Mouse (Mus musculus): Measurements from ENCODE around the gene Ruvbl2. TPM values are rescaled to one million over a fixed set of nuclear protein-coding genes. Genes with fewer than 3 reads are reported as not detected.

The Ruvbl2 gene
- polyA plus RNA-seq, 1 experiment from 2014 or later: 111 TPM

DNA sequence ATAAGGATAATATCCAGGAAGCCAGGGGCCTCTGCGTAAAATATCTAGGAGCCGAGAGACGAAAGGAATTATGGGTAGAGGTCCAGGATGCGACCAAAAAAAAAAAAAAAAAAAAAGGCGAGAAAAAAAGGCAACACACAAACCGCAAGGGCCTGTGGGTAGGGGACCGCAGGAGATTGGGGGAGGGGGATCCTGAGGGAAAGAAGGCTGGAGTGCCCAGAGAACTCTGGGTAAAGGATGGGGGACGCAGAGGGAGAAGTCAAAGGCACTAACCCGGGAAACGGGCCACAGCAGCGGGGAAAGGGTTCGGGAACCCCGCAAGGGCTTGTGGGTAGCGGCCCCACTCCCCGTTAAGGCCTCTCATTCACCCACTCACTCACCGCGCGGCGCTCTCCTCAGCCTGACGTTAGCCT lies 42.8 kb downstream of the Ruvbl2 start:
- H3K4me1 ChIP-seq (replicated peaks): peaks cover 37% of the 10 kb centered on the region
- ATAC-seq (ENCODE audit: low read depth) (peak; percentile 74), DNase-seq (no peak)
- H3K4me3 ChIP-seq (replicated peaks): peak overlapping the region; percentile 84
- no peaks in the 10 kb centered on the region for H3K9me3 ChIP-seq (replicated peaks)
- H3K27ac ChIP-seq: peak overlapping the region; percentile 95
- peaks cover 40% of the 10 kb centered on the region for H3K36me3 ChIP-seq
- whole genome bisulfite sequencing (ENCODE audit: insufficient replicate concordance): 0% methylated on average over 19 of the region's 20 CpGs
- H3K4me2 ChIP-seq: peak overlapping the region; percentile 92
- no peaks in the 10 kb centered on the region for H3K27me3 ChIP-seq
- H3K9ac ChIP-seq: peak overlapping the region; percentile 92

GRCm38 (mm10) chr7:45386077-45386476 lies 51.8 kb downstream of the Ruvbl2 start:
- Histone ChIP-seq H3K4me1 (replicated peaks) (no peaks in the 10 kb centered on the region), H3K27me3 (no peaks in the 10 kb centered on the region), H3K36me3 (peaks cover 100% of the 10 kb centered on the region), H3K4me2 (no peak overlapping the region), H3K27ac (no peak overlapping the region), H3K4me3 (replicated peaks) (no peak overlapping the region), H3K9ac (no peak overlapping the region), H3K9me3 (replicated peaks) (no peaks in the 10 kb centered on the region)
- DNase-seq: no peak
- 88% methylated on average over 3 of the region's 3 CpGs for WGBS (ENCODE audit: insufficient replicate concordance)
- ATAC-seq (ENCODE audit: low read depth): no peak

GRCm38 (mm10) chr7:45376057-45376456 lies 61.8 kb downstream of the Ruvbl2 start:
- Histone ChIP-seq H3K4me3 (replicated peaks) (no peak overlapping the region), H3K4me2 (no peak overlapping the region), H3K4me1 (replicated peaks) (0 out of 2 replicates have a peak, but pooled peaks cover 2% of the 10 kb centered on the region), H3K9me3 (replicated peaks) (no peaks in the 10 kb centered on the region), H3K27ac (no peak overlapping the region), H3K9ac (no peak overlapping the region), H3K27me3 (no peaks in the 10 kb centered on the region), H3K36me3 (peaks cover 88% of the 10 kb centered on the region)
- ATAC-seq (ENCODE audit: low read depth): no peak
- 87% methylated on average over 1 of the region's 1 CpGs for WGBS (ENCODE audit: insufficient replicate concordance)
- DNase-seq: no peak

DNA sequence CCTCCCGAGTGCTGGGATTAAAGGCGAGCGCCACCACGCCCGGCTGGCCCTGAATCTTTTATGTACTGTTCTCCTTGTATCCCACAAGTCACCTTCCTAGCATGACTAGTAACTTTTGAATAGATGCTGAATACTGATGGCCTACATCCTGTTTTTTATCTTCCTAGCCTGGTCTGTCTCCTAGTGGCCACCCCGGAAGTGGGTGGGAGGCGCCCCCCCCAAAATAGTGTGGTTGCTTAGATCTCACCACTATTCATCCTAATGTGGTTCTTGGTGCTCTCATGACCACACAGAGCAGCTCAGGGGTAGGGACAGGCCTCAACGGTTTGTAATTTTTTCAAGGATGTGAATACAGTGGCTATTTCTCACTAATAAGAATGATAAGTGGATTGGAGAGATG lies 63.3 kb downstream of the Ruvbl2 start:
- Histone ChIP-seq H3K36me3 (peaks cover 74% of the 10 kb centered on the region), H3K9me3 (replicated peaks) (no peaks in the 10 kb centered on the region), H3K27ac (no peak overlapping the region), H3K27me3 (peaks cover 9% of the 10 kb centered on the region), H3K4me2 (no peak overlapping the region), H3K4me3 (replicated peaks) (no peak overlapping the region), H3K9ac (no peak overlapping the region), H3K4me1 (replicated peaks) (peaks cover 16% of the 10 kb centered on the region)
- no peak for ATAC-seq (ENCODE audit: low read depth)
- DNase-seq: no peak
- WGBS (ENCODE audit: insufficient replicate concordance): 80% methylated on average over 8 of the region's 8 CpGs

- Histone ChIP-seq H3K9ac (no peak overlapping the region), H3K9me3 (replicated peaks) (no peaks in the 10 kb centered on the region), H3K4me3 (replicated peaks) (no peak overlapping the region), H3K4me1 (replicated peaks) (peaks cover 33% of the 10 kb centered on the region), H3K27ac (no peak overlapping the region), H3K27me3 (peaks cover 30% of the 10 kb centered on the region), H3K36me3 (peaks cover 51% of the 10 kb centered on the region), H3K4me2 (no peak overlapping the region)
- ATAC-seq (ENCODE audit: low read depth) (no peak), DNase-seq (no peak)
- 80% methylated on average over 5 of the region's 5 CpGs for WGBS (ENCODE audit: insufficient replicate concordance)
These were observed 65.5 kb downstream of the Ruvbl2 start for GRCm38 (mm10) chr7:45372371-45372770.

Small RNA genes lying within 50 kb of the gene (microRNA-seq; reads per million reads assigned to microRNA genes)
- not detected for gene Gm22133

Other genes starting within 250 kb of the Ruvbl2 start
- 0.07 and 0.14 TPM in 2 replicates for gene Ccdc155, start 233.2 kb downstream of the Ruvbl2 start, polyA plus RNA-seq (2015; fragmentation: Nextera tagmentation; extraction: Ambion mirVana)
- gene Dkkl1, start 225.9 kb downstream of the Ruvbl2 start, polyA plus RNA-seq (2015; fragmentation: Nextera tagmentation; extraction: Ambion mirVana): 2.6 and 2.8 TPM in 2 replicates
- gene Tead2, start 222.3 kb downstream of the Ruvbl2 start, polyA plus RNA-seq (2015; fragmentation: Nextera tagmentation; extraction: Ambion mirVana): 11.8 and 12.0 TPM in 2 replicates
- 10.3 and 10.8 TPM in 2 replicates for gene Cd37, start 199.0 kb downstream of the Ruvbl2 start, polyA plus RNA-seq (2015; fragmentation: Nextera tagmentation; extraction: Ambion mirVana)
- gene Slc6a16, start 197.0 kb downstream of the Ruvbl2 start, polyA plus RNA-seq (2015; fragmentation: Nextera tagmentation; extraction: Ambion mirVana): not detected in 2 replicates
- not detected in 2 replicates for gene Slc6a21, start 160.6 kb downstream of the Ruvbl2 start, polyA plus RNA-seq (2015; fragmentation: Nextera tagmentation; extraction: Ambion mirVana)
- 0.85 and 1.3 TPM in 2 replicates for gene Trpm4, start 104.3 kb downstream of the Ruvbl2 start, polyA plus RNA-seq (2015; fragmentation: Nextera tagmentation; extraction: Ambion mirVana)
- 0.12 and 0.15 TPM in 2 replicates for gene Hrc, start 102.8 kb downstream of the Ruvbl2 start, polyA plus RNA-seq (2015; fragmentation: Nextera tagmentation; extraction: Ambion mirVana)
- gene Ppfia3, start 71.1 kb downstream of the Ruvbl2 start, polyA plus RNA-seq (2015; fragmentation: Nextera tagmentation; extraction: Ambion mirVana): 0.24 and 0.25 TPM in 2 replicates
- gene Lin7b, start 67.5 kb downstream of the Ruvbl2 start, polyA plus RNA-seq (2015; fragmentation: Nextera tagmentation; extraction: Ambion mirVana): not detected in 2 replicates
- gene Snrnp70, start 42.4 kb downstream of the Ruvbl2 start, polyA plus RNA-seq (2015; fragmentation: Nextera tagmentation; extraction: Ambion mirVana): 108 and 129 TPM in 2 replicates
- not detected in 2 replicates for gene Kcna7, start 32.4 kb downstream of the Ruvbl2 start, polyA plus RNA-seq (2015; fragmentation: Nextera tagmentation; extraction: Ambion mirVana)
- 0.35 and 0.37 TPM in 2 replicates for gene Ntf5, start 24.4 kb downstream of the Ruvbl2 start, polyA plus RNA-seq (2015; fragmentation: Nextera tagmentation; extraction: Ambion mirVana)
- not detected in 2 replicates for gene Lhb, start 17.3 kb downstream of the Ruvbl2 start, polyA plus RNA-seq (2015; fragmentation: Nextera tagmentation; extraction: Ambion mirVana)
- 4.1 and 5.1 TPM in 2 replicates for gene Gys1, start 3.3 kb downstream of the Ruvbl2 start, polyA plus RNA-seq (2015; fragmentation: Nextera tagmentation; extraction: Ambion mirVana)
- 7,621 and 8,262 TPM in 2 replicates for gene Ftl1, start 21.8 kb upstream of the Ruvbl2 start, polyA plus RNA-seq (2015; fragmentation: Nextera tagmentation; extraction: Ambion mirVana)
- gene Bax, start 28.8 kb upstream of the Ruvbl2 start, polyA plus RNA-seq (2015; fragmentation: Nextera tagmentation; extraction: Ambion mirVana): 104 and 106 TPM in 2 replicates
- gene Tulp2, start 43.8 kb upstream of the Ruvbl2 start, polyA plus RNA-seq (2015; fragmentation: Nextera tagmentation; extraction: Ambion mirVana): 0.80 and 0.87 TPM in 2 replicates
- gene Gm45808, start 48.7 kb upstream of the Ruvbl2 start, polyA plus RNA-seq (2015; fragmentation: Nextera tagmentation; extraction: Ambion mirVana): not detected in 2 replicates
- 2.0 and 2.2 TPM in 2 replicates for gene Dhdh, start 50.7 kb upstream of the Ruvbl2 start, polyA plus RNA-seq (2015; fragmentation: Nextera tagmentation; extraction: Ambion mirVana)
- gene Nucb1, start 72.3 kb upstream of the Ruvbl2 start, polyA plus RNA-seq (2015; fragmentation: Nextera tagmentation; extraction: Ambion mirVana): 110 and 127 TPM in 2 replicates
- 180 and 197 TPM in 2 replicates for gene Ppp1r15a, start 88.2 kb upstream of the Ruvbl2 start, polyA plus RNA-seq (2015; fragmentation: Nextera tagmentation; extraction: Ambion mirVana)
- 0.43 and 0.52 TPM in 2 replicates for gene Plekha4, start 88.2 kb upstream of the Ruvbl2 start, polyA plus RNA-seq (2015; fragmentation: Nextera tagmentation; extraction: Ambion mirVana)
- gene Hsd17b14, start 116.8 kb upstream of the Ruvbl2 start, polyA plus RNA-seq (2015; fragmentation: Nextera tagmentation; extraction: Ambion mirVana): 1.3 and 1.9 TPM in 2 replicates
- gene Bcat2, start 132.1 kb upstream of the Ruvbl2 start, polyA plus RNA-seq (2015; fragmentation: Nextera tagmentation; extraction: Ambion mirVana): 44.1 and 45.4 TPM in 2 replicates
- not detected in 2 replicates for gene Fgf21, start 177.4 kb upstream of the Ruvbl2 start, polyA plus RNA-seq (2015; fragmentation: Nextera tagmentation; extraction: Ambion mirVana)
- gene Fut1, start 179.2 kb upstream of the Ruvbl2 start, polyA plus RNA-seq (2015; fragmentation: Nextera tagmentation; extraction: Ambion mirVana): not detected in 2 replicates
- gene Izumo1, start 183.7 kb upstream of the Ruvbl2 start, polyA plus RNA-seq (2015; fragmentation: Nextera tagmentation; extraction: Ambion mirVana): 0.10 TPM in 1 of 2 replicates, not detected in the other
- 2.4 and 2.5 TPM in 2 replicates for gene Rasip1, start 189.4 kb upstream of the Ruvbl2 start, polyA plus RNA-seq (2015; fragmentation: Nextera tagmentation; extraction: Ambion mirVana)
- 0.46 and 0.51 TPM in 2 replicates for gene Mamstr, start 201.9 kb upstream of the Ruvbl2 start, polyA plus RNA-seq (2015; fragmentation: Nextera tagmentation; extraction: Ambion mirVana)
- 0.05 and 0.06 TPM in 2 replicates for gene Fut2, start 228.3 kb upstream of the Ruvbl2 start, polyA plus RNA-seq (2015; fragmentation: Nextera tagmentation; extraction: Ambion mirVana)
- not detected in 2 replicates for gene Ntn5, start 245.9 kb upstream of the Ruvbl2 start, polyA plus RNA-seq (2015; fragmentation: Nextera tagmentation; extraction: Ambion mirVana)